Comparison of ENCODE assay signal across 10 mouse cellular contexts in the genomic region with DNA sequence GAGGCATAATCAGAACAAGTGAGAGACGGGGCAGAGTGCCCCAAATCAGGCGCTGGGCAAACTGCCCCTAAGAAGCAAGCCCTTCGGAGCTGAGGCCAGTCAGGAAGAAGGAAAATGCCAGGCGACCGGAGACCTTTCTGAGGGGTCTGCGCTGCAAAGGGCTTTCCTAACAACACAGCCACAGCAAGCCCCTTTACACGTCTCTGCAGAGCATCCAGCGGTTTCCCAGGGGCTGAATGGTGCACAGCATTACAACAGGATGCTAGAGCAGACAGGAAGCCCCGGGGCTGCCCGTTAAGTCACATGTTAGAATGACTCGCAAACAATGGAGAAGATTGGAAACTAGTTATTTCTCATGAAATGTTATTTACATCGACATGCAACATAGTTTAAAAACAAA. TPM values are rescaled to one million over a fixed set of nuclear protein-coding genes. Genes with fewer than 3 reads are reported as not detected.
DNase-seq lines count a peak whose midpoint lies in the region; ATAC-seq lines count a peak whose summit lies in the region.
"Had no signal": no experiment of that assay in that cellular context is flagged by ENCODE, and none has a peak within 500 bp of the region (broad histone marks: within the 10 kb centered on the region; RNA-seq: fewer than 3 reads in every experiment).

No protein-coding gene starts in this region.

- no peak overlapping the region for H3K4me3 ChIP-seq in heart, embryonic 13.5 days
- no peak overlapping the region for H3K4me3 ChIP-seq in midbrain, embryonic 11.5 days (ENCODE audit: low read depth, low read length)
- no peak overlapping the region for H3K4me3 ChIP-seq in midbrain, embryonic 13.5 days (replicated peaks)
- H3K4me3 ChIP-seq: liver, embryonic 12.5 days had no signal

- H3K4me1 ChIP-seq in heart, embryonic 13.5 days: peaks cover 36% of the 10 kb centered on the region
- no peaks in the 10 kb centered on the region; the same call in 1 of the 2 replicates for H3K4me1 ChIP-seq in midbrain, embryonic 11.5 days (ENCODE audit: control insufficient read depth, insufficient read depth, low read length)
- no peaks in the 10 kb centered on the region for H3K4me1 ChIP-seq in midbrain, embryonic 13.5 days (replicated peaks)

- WGBS in heart, embryonic 13.5 days: 71% methylated on average over 12 of the region's 12 CpGs
- WGBS in midbrain, embryonic 11.5 days: 79% methylated on average over 12 of the region's 12 CpGs
- 77% methylated on average over 12 of the region's 12 CpGs for WGBS in midbrain, embryonic 13.5 days

- ATAC-seq in heart, embryonic 13.5 days (ENCODE audit: extremely low read depth, insufficient number of reproducible peaks, low FRiP score, low TSS enrichment): no peak
- no peak for ATAC-seq in midbrain, embryonic 11.5 days (ENCODE audit: low FRiP score)
- ATAC-seq in midbrain, embryonic 13.5 days: no peak
- ATAC-seq in inflammation-experienced regulatory T-cells, adult 6 months: peak; percentile 88
- ATAC-seq: liver, embryonic 12.5 days had no signal

- no peak for DNase-seq in heart, postnatal 10 days
- DNase-seq in midbrain, embryonic 11.5 days (ENCODE audit: low spot score, missing footprints): peak; percentile 78
- DNase-seq in thymus, postnatal 36 days: peak; percentile 41 to 62
- DNase-seq in yolk sac, embryonic 10.5 days (ENCODE audit: low spot score): no peak
- DNase-seq in cerebellum, adult 11-12 months: no peak
- DNase-seq: gastrocnemius, postnatal 14 days had no signal

- H3K4me2 ChIP-seq in heart, embryonic 13.5 days: no peak overlapping the region
- no peak overlapping the region for H3K4me2 ChIP-seq in midbrain, embryonic 11.5 days
- no peak overlapping the region for H3K4me2 ChIP-seq in midbrain, embryonic 13.5 days (replicated peaks)
- H3K4me2 ChIP-seq: liver, embryonic 12.5 days had no signal

- intact Hi-C loops in heart, postnatal 10 days (cut with DNase I): no loop called here

- H3K27me3 ChIP-seq in heart, embryonic 13.5 days (replicated peaks): no peaks in the 10 kb centered on the region
- no peaks in the 10 kb centered on the region for H3K27me3 ChIP-seq in midbrain, embryonic 11.5 days (ENCODE audit: control insufficient read depth, insufficient read depth, low read length)
- H3K27me3 ChIP-seq in midbrain, embryonic 13.5 days: no peaks in the 10 kb centered on the region
- H3K27me3 ChIP-seq: liver, embryonic 12.5 days had no signal

- H3K9ac ChIP-seq in heart, embryonic 13.5 days: no peak overlapping the region
- no peak overlapping the region for H3K9ac ChIP-seq in midbrain, embryonic 11.5 days (ENCODE audit: low read length)
- H3K9ac ChIP-seq in midbrain, embryonic 13.5 days (replicated peaks): no peak overlapping the region
- H3K9ac ChIP-seq: liver, embryonic 12.5 days had no signal

- 0 out of 2 replicates have a peak overlapping the region, but pooled peaks have one; percentile 28 for H3K27ac ChIP-seq in heart, embryonic 13.5 days (replicated peaks)
- H3K27ac ChIP-seq in midbrain, embryonic 11.5 days (ENCODE audit: low read depth, low read length): no peak overlapping the region
- H3K27ac ChIP-seq in midbrain, embryonic 13.5 days: no peak overlapping the region
- H3K27ac ChIP-seq: liver, embryonic 12.5 days had no signal

- peaks cover 8% of the 10 kb centered on the region; the same call in 1 of the 2 replicates for H3K36me3 ChIP-seq in heart, embryonic 13.5 days
- H3K36me3 ChIP-seq in midbrain, embryonic 11.5 days (ENCODE audit: control insufficient read depth, insufficient read depth, low read length): no peaks in the 10 kb centered on the region
- H3K36me3 ChIP-seq in midbrain, embryonic 13.5 days: 0 out of 2 replicates have a peak, but pooled peaks cover 5% of the 10 kb centered on the region

- peaks cover 5% of the 10 kb centered on the region; the same call in 1 of the 2 replicates for H3K9me3 ChIP-seq in heart, embryonic 13.5 days
- H3K9me3 ChIP-seq in midbrain, embryonic 11.5 days (ENCODE audit: control insufficient read depth, low read length): no peaks in the 10 kb centered on the region
- 0 out of 2 replicates have a peak, but pooled peaks cover 3% of the 10 kb centered on the region for H3K9me3 ChIP-seq in midbrain, embryonic 13.5 days
- H3K9me3 ChIP-seq: liver, embryonic 12.5 days had no signal

RNA-seq across cellular contexts. Expression of a gene that starts 53.5 kb away (rescaled TPM):
- 8.8 and 9.1 TPM in 2 replicates for polyA plus RNA-seq in heart, embryonic 13.5 days (2015; fragmentation: Nextera tagmentation; extraction: Ambion mirVana)
- 10 to 100 TPM; 10.0 to 14.1 TPM for total RNA-seq in heart, postnatal 10 days (2021)
- 8.8 and 9.3 TPM in 2 replicates for polyA plus RNA-seq in midbrain, embryonic 11.5 days (2014; fragmentation: Nextera tagmentation; extraction: Ambion mirVana)
- 8.0 and 9.2 TPM in 2 replicates for polyA plus RNA-seq in midbrain, embryonic 13.5 days (2015; fragmentation: Nextera tagmentation; extraction: Ambion mirVana)
- polyA plus RNA-seq in inflammation-experienced regulatory T-cells, adult 6 months (2017; shearing (Covaris generic)): 1 to 10 TPM; 4.2 to 6.9 (median 4.8) TPM

Comparison
In these comparisons a context has a peak if more than half of its experiments do, and no peak if none do; other contexts are left out.
1. DNase-seq: peak in midbrain, embryonic 11.5 days (single experiment) and thymus, postnatal 36 days (2 of 2); none in heart, postnatal 10 days (0 of 2), yolk sac, embryonic 10.5 days (single experiment) and cerebellum, adult 11-12 months (single experiment).